Mouse (Mus musculus) adrenal gland, postnatal 0 days (tissue): Measurements from ENCODE around the gene C2cd4c. TPM values are rescaled to one million over a fixed set of nuclear protein-coding genes. Genes with fewer than 3 reads are reported as not detected.

Experiments used
- polyA plus RNA-seq: library from polyadenylated mRNA; unstranded; fragments of >200 nt; fragmentation: Nextera tagmentation; extraction: Ambion mirVana; gene quantifications from 2 replicates; pipeline ENCODE4 v1.2.1, GENCODE M21; 2015

Gene C2cd4c
- polyA plus RNA-seq = not detected in 2 replicates

GRCm38 (mm10) chr10:79613578-79614304, at the start of gene C2cd4c:
Gene C2cd4c, minus strand, starts transcription at chr10:79614025.

GRCm38 (mm10) chr10:79645711-79646110, 31.9 kb upstream of the C2cd4c start, which contains the start of gene Odf3l2:
Gene Odf3l2, minus strand, starts transcription at chr10:79645738.

GRCm38 (mm10) chr10:79637128-79638110, 23.6 kb upstream of the C2cd4c start, which contains the start of gene Shc2:
Gene Shc2, minus strand, starts transcription at chr10:79637918.

GRCm38 (mm10) chr10:79587061-79587751, 26.6 kb downstream of the C2cd4c start, which contains the start of gene Theg:
Gene Theg, minus strand, starts transcription at chr10:79587331.

Other genes starting within 250 kb of the C2cd4c start
- not detected in 2 replicates for gene Vmn2r83, start 145.3 kb downstream of the C2cd4c start, polyA plus RNA-seq
- 21.7 and 28.3 TPM in 2 replicates for gene Plpp2, start 80.2 kb downstream of the C2cd4c start, polyA plus RNA-seq
- 19.1 and 25.1 TPM in 2 replicates for gene Mier2, start 58.8 kb downstream of the C2cd4c start, polyA plus RNA-seq
- not detected in 2 replicates for gene Theg, start 26.7 kb downstream of the C2cd4c start, polyA plus RNA-seq
- 8.9 and 20.6 TPM in 2 replicates for gene Shc2, start 23.9 kb upstream of the C2cd4c start, polyA plus RNA-seq
- gene Odf3l2, start 31.7 kb upstream of the C2cd4c start, polyA plus RNA-seq = 0.11 and 0.88 TPM in 2 replicates
- gene Madcam1, start 50.5 kb upstream of the C2cd4c start, polyA plus RNA-seq = 0.43 and 0.80 TPM in 2 replicates
- gene Tpgs1, start 55.3 kb upstream of the C2cd4c start, polyA plus RNA-seq = 81.4 and 84.4 TPM in 2 replicates
- gene Cdc34, start 68.2 kb upstream of the C2cd4c start, polyA plus RNA-seq = 66.5 and 73.9 TPM in 2 replicates
- 0.61 and 0.69 TPM in 2 replicates for gene Gzmm, start 75.0 kb upstream of the C2cd4c start, polyA plus RNA-seq
- 813 and 928 TPM in 2 replicates for gene Bsg, start 90.5 kb upstream of the C2cd4c start, polyA plus RNA-seq
- 1.6 TPM in 2 replicates for gene Hcn2, start 102.6 kb upstream of the C2cd4c start, polyA plus RNA-seq
- gene Polrmt, start 132.6 kb upstream of the C2cd4c start, polyA plus RNA-seq = 16.6 and 29.3 TPM in 2 replicates
- 0.15 TPM in 1 of 2 replicates, not detected in the other for gene Fgf22, start 141.1 kb upstream of the C2cd4c start, polyA plus RNA-seq
- gene Rnf126, start 152.9 kb upstream of the C2cd4c start, polyA plus RNA-seq = 50.8 and 66.1 TPM in 2 replicates
- 10.9 and 12.6 TPM in 2 replicates for gene Fstl3, start 163.2 kb upstream of the C2cd4c start, polyA plus RNA-seq
- gene Prss57, start 176.9 kb upstream of the C2cd4c start, polyA plus RNA-seq = 0.13 and 0.46 TPM in 2 replicates
- gene Palm, start 179.5 kb upstream of the C2cd4c start, polyA plus RNA-seq = 72.1 and 96.9 TPM in 2 replicates
- 1.1 TPM in 2 replicates for gene Misp, start 207.0 kb upstream of the C2cd4c start, polyA plus RNA-seq
- gene Ptbp1, start 240.4 kb upstream of the C2cd4c start, polyA plus RNA-seq = 85.9 and 118 TPM in 2 replicates